Mouse (Mus musculus): Measurements from ENCODE around the gene Chsy1.

DNA sequence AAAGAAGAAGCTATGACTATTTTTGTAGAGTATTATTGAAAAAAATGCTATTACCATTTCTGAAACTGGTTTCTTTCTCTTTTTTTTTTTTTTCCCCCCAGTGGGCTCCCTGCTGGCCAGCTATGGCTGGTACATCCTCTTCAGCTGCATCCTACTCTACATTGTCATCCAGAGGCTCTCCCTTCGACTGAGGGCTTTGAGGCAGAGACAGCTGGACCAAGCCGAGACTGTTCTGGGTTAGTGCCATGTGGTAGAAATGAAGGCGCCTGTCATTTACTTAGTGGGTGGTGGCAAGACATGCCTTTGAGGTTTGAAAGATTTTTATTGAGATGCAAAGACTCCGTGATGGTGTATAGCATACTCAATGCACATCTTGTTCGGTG, 29.1 kb upstream of the Chsy1 start:
- TF ChIP-seq CTCF (IDR thresholded peaks at IDR 0.05; ENCODE audit: low read depth) (no peak), EP300 (IDR thresholded peaks at IDR 0.05; ENCODE audit: low read depth) (no peak)

Measured in liver, embryonic 14.5 days (tissue).